Mouse (Mus musculus) intestine, embryonic 14.5 days (tissue): ENCODE results near the gene Rhox2f. TPM values are rescaled to one million over a fixed set of nuclear protein-coding genes. Genes with fewer than 3 reads are reported as not detected.
"Not testable (repeated sequence)": the region's sequence is repeated elsewhere in the genome, so short reads cannot be mapped to it uniquely, and the experiment has no call there.

Experiments used
- ATAC-seq: fragments of 200-750 bp; cut with Nextera tagmentation; replicated peaks from 2 replicates; pipeline ENCODE4 v1.8.0; 2017; ENCODE audit warnings: low read depth, moderate number of reproducible peaks, moderate TSS enrichment, moderate library complexity; ENCODE audit not compliant: low FRiP score, low TSS enrichment
- DNase-seq: peaks from one replicate; pipeline ENCODE4 v3.0.0-alpha.2; 2018; ENCODE audit warnings: low spot score
- H3K27ac ChIP-seq: fragments of 300-500 bp; sonication (generic); 2 replicates; pipeline ENCODE4 v1.5.1; 2014; ENCODE audit warnings: low read depth, mild to moderate bottlenecking, control low read depth
- H3K27me3 ChIP-seq: fragments of 300-500 bp; sonication (generic); replicated peaks from 2 replicates; pipeline ENCODE4 v1.6.1; 2014; ENCODE audit warnings: low read length, control low read depth; ENCODE audit not compliant: control insufficient read depth, insufficient read depth
- H3K36me3 ChIP-seq: fragments of 300-500 bp; sonication (generic); 2 replicates; pipeline ENCODE4 v1.6.1; 2014; ENCODE audit warnings: low read length, control low read depth; ENCODE audit not compliant: control insufficient read depth, insufficient read depth
- H3K4me1 ChIP-seq: fragments of 300-500 bp; sonication (generic); replicated peaks from 2 replicates; pipeline ENCODE4 v1.6.1; 2014; ENCODE audit warnings: low read length, control low read depth, mixed read lengths; ENCODE audit not compliant: control insufficient read depth, insufficient read depth
- H3K4me2 ChIP-seq: fragments of 300-500 bp; sonication (generic); 2 replicates; pipeline ENCODE4 v1.6.1; 2014; ENCODE audit warnings: low read length
- H3K4me3 ChIP-seq: fragments of 300-500 bp; sonication (generic); 2 replicates; pipeline ENCODE4 v1.5.1; 2014; ENCODE audit warnings: low read depth, low read length, control low read depth, mixed read lengths
- H3K9ac ChIP-seq: fragments of 300-500 bp; sonication (generic); 2 replicates; pipeline ENCODE4 v1.6.1; 2014; ENCODE audit warnings: mild to moderate bottlenecking, low read length
- H3K9me3 ChIP-seq: fragments of 300-500 bp; sonication (generic); 2 replicates; pipeline ENCODE4 v1.6.1; 2016; ENCODE audit warnings: low read length, control low read depth; ENCODE audit not compliant: control insufficient read depth
- WGBS: fragments of 180-500 bp; shearing (Covaris S2); extraction: QIAGEN DNeasy Blood & Tissue Kit; methylation state at CpG from one replicate; pipeline ENCODE4 v1.1.7; 2014; 5-methylcytosine and 5-hydroxymethylcytosine counted together
- polyA plus RNA-seq: library from polyadenylated mRNA; unstranded; fragments of >200 nt; fragmentation: Nextera tagmentation; extraction: Ambion mirVana; gene quantifications from 2 replicates; pipeline ENCODE4 v1.2.1, GENCODE M21; 2014

Rhox2f gene
- 0.23 TPM in 1 of 2 replicates, not detected in the other for polyA plus RNA-seq

DNA sequence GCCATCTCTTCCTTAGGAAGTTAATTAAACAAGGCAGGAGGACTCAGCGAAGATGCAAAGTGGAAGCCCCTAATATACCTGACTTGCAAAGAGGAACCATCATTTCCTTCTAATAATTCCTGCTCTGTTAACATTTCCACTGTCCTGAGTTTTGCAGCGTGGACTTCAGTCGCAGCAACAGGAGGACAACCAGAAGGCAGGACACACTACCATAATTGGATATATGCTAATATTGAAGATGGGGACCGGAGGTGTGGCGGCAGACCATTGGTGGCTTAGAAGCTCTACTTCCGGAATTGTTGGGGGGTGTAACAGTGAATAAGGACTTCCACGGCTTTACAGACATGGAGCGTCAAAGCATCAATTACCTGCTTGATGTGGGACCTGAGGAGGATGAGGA lies at the start of gene Rhox2f:
Rhox2f (plus strand) TSS at position 301 of the 400 bp plus-strand sequence.
- H3K27ac ChIP-seq, DNase-seq, H3K9me3 ChIP-seq, H3K36me3 ChIP-seq, H3K4me1 ChIP-seq, H3K4me3 ChIP-seq, H3K9ac ChIP-seq, H3K4me2 ChIP-seq, H3K27me3 ChIP-seq, ATAC-seq: not testable (repeated sequence)
- WGBS = 85% methylated on average over 5 of the region's 8 CpGs

DNA sequence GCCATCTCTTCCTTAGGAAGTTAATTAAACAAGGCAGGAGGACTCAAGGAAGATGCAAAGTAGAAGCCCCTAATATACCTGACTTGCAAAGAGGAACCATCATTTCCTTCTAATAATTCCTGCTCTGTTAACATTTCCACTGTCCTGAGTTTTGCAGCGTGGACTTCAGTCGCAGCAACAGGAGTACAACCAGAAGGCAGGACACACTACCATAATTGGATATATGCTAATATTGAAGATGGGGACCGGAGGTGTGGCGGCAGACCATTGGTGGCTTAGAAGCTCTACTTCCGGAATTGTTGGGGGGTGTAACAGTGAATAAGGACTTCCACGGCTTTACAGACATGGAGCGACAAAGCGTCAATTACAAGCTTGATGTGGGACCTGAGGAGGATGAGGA lies 41.1 kb upstream of the Rhox2f start, which contains the start of gene Rhox2e:
Rhox2e (plus strand) TSS at position 301 of the 400 bp plus-strand sequence.
- 100% methylated on average over 2 of the region's 8 CpGs for whole genome bisulfite sequencing

DNA sequence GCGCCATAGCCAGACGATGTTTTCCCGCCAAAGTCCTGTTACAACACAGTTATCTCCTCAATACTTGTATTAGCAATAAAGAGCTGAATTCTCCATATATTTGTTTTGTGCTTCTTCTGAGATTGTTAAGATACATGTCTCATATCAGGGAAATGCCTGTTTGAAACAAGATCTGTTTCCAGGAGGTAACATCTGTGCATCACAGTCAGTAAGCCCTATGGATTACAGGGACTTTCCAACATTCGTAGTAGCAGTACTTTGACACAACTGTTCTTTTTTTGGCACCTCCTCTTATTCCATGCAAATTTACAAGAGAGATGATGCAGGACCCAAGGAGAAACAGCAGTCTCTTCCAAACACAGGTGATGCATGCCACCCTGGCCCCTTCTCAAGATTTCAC lies 29.5 kb upstream of the Rhox2f start, which contains the start of gene Rhox3e:
Rhox3e (plus strand) TSS at position 301 of the 400 bp plus-strand sequence.
- ATAC-seq = not testable (repeated sequence)
- WGBS = no CpG with 5 or more reads among the region's 4 CpGs

More for the DNA sequence above, 41.1 kb upstream of the Rhox2f start, which contains the start of gene Rhox2e:
- H3K4me3 ChIP-seq, H3K4me1 ChIP-seq, H3K9me3 ChIP-seq, ATAC-seq, H3K4me2 ChIP-seq, H3K27me3 ChIP-seq, H3K27ac ChIP-seq, DNase-seq, H3K9ac ChIP-seq, H3K36me3 ChIP-seq: not testable (repeated sequence)

GRCm38 (mm10) chrX:37557112-37557511 lies 14.1 kb upstream of the Rhox2f start, which contains the start of gene Rhox4e:
Gene Rhox4e, plus strand, starts transcription at chrX:37557412.
- not testable (repeated sequence) for DNase-seq, H3K27ac ChIP-seq, H3K9me3 ChIP-seq, H3K4me1 ChIP-seq, H3K4me2 ChIP-seq, H3K9ac ChIP-seq, H3K27me3 ChIP-seq, H3K4me3 ChIP-seq, ATAC-seq, H3K36me3 ChIP-seq
- WGBS = 100% methylated on average over 10 of the region's 18 CpGs

More for the DNA sequence above, 29.5 kb upstream of the Rhox2f start, which contains the start of gene Rhox3e:
- DNase-seq, H3K27ac ChIP-seq, H3K36me3 ChIP-seq, H3K4me2 ChIP-seq, H3K27me3 ChIP-seq, H3K9me3 ChIP-seq, H3K9ac ChIP-seq, H3K4me1 ChIP-seq, H3K4me3 ChIP-seq: not testable (repeated sequence)

GRCm38 (mm10) chrX:37572638-37573037 lies 1.4 kb downstream of the Rhox2f start:
- H3K4me1 ChIP-seq, H3K9ac ChIP-seq, H3K9me3 ChIP-seq, DNase-seq, H3K27ac ChIP-seq, H3K4me2 ChIP-seq, H3K4me3 ChIP-seq, H3K27me3 ChIP-seq, H3K36me3 ChIP-seq, ATAC-seq: not testable (repeated sequence)
- WGBS = 56% methylated on average over 2 of the region's 2 CpGs

DNA sequence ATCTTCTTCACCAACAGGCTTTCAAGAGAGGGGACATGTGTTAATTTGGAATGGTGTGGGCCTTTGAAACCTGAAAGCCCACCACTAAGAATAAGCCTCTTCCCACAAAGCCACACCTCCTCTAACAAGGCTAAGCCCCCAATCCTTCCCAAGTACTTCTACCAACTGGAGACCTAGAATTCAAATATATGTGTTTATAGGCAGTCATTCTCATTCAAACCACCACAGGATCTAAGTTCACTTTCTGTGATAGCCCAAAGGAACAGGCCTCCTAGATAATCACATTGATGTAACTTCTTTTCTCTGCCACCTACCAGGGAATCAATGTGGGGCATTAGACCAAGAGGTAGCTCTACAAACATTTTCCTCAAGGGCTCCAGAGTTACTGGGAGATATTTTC lies 9.5 kb downstream of the Rhox2f start, which contains the start of gene Rhox3f:
Rhox3f (plus strand) TSS at position 301 of the 400 bp plus-strand sequence.
- H3K9ac ChIP-seq, ATAC-seq, H3K9me3 ChIP-seq, H3K27me3 ChIP-seq, H3K4me2 ChIP-seq, H3K36me3 ChIP-seq, H3K4me1 ChIP-seq, H3K27ac ChIP-seq, H3K4me3 ChIP-seq, DNase-seq: not testable (repeated sequence)

- H3K27ac ChIP-seq, DNase-seq, H3K27me3 ChIP-seq, H3K9me3 ChIP-seq, H3K36me3 ChIP-seq, ATAC-seq, H3K4me1 ChIP-seq, H3K4me2 ChIP-seq, H3K4me3 ChIP-seq, H3K9ac ChIP-seq: not testable (repeated sequence)
- 96% methylated on average over 14 of the region's 19 CpGs for WGBS
Measured at GRCm38 (mm10) chrX:37607604-37608003, 36.4 kb downstream of the Rhox2f start, which contains the start of gene Rhox4f. Gene Rhox4f, minus strand, starts transcription at chrX:37607704.
